Mouse (Mus musculus) layer of hippocampus, postnatal 14 days (tissue): Measurements from ENCODE around the gene Pcdh11x. TPM values are rescaled to one million over a fixed set of nuclear protein-coding genes. Genes with fewer than 3 reads are reported as not detected.

Experiments used
- total RNA-seq, 2 experiments: library from RNA; stranded (reverse); gene quantifications; 2 replicates each; pipeline ENCODE4 v1.2.3; 2021

Pcdh11x gene
- total RNA-seq, 2 experiments from 2014 or later = 13.8 to 14.6 TPM

Other genes starting within 250 kb of the Pcdh11x start
- gene H2afb3, start 22.8 kb downstream of the Pcdh11x start, total RNA-seq = not detected